Mouse (Mus musculus) myocyte (in vitro differentiated cells): ENCODE data around the gene Pknox2. TPM values are rescaled to one million over a fixed set of nuclear protein-coding genes. Genes with fewer than 3 reads are reported as not detected.

Experiments
- H3K27me3 ChIP-seq: one replicate; pipeline ENCODE4 v1.6.1; 2011; ENCODE audit not compliant: control insufficient read depth, insufficient read depth, insufficient read length
- H3K36me3 ChIP-seq: one replicate; pipeline ENCODE4 v1.6.1; 2011; ENCODE audit not compliant: control insufficient read depth, insufficient read depth
- H3K4me2 ChIP-seq: one replicate; pipeline ENCODE4 v1.6.1; 2011; ENCODE audit warnings: low read depth, control low read depth
- H3K4me3 ChIP-seq: one replicate; pipeline ENCODE4 v1.5.1; 2011; ENCODE audit warnings: mild to moderate bottlenecking, control low read depth, moderate library complexity
- H3K79me2 ChIP-seq: one replicate; pipeline ENCODE4 v1.6.1; 2011; ENCODE audit not compliant: control insufficient read depth, insufficient read depth
- H3ac ChIP-seq: one replicate; pipeline ENCODE4 v1.6.1; 2011; ENCODE audit not compliant: control insufficient read depth, insufficient read length
- CEBPB ChIP-seq: IDR thresholded peaks from 2 replicates; pipeline ENCODE4 v1.6.1; 2011; ENCODE audit warnings: mild to moderate bottlenecking, moderate library complexity; ENCODE audit not compliant: poor library complexity, insufficient read depth, severe bottlenecking
- E2F4 ChIP-seq: IDR thresholded peaks from one replicate; pipeline ENCODE4 v1.6.1; 2011; ENCODE audit warnings: mild to moderate bottlenecking, control low read depth, moderate library complexity; ENCODE audit not compliant: insufficient read depth
- MAX ChIP-seq: IDR thresholded peaks from one replicate; pipeline ENCODE4 v1.6.1; 2011; ENCODE audit warnings: low read depth, mild to moderate bottlenecking, control low read depth
- MYOD1 ChIP-seq, 3 experiments: IDR thresholded peaks; one replicate each; pipeline ENCODE4 v1.6.1; 2011; ENCODE audit warnings: control low read depth in 2 of 3, low read depth in 2 of 3, mild to moderate bottlenecking in 2 of 3, moderate library complexity in 1 of 3; ENCODE audit not compliant: insufficient read length in 2 of 3, control insufficient read depth in 1 of 3
- MYOG ChIP-seq, 3 experiments: IDR thresholded peaks; one replicate each; pipeline ENCODE4 v1.6.1; 2011; ENCODE audit warnings: control low read depth in 2 of 3, low read depth in 2 of 3, mild to moderate bottlenecking in 2 of 3; ENCODE audit not compliant: insufficient read length in 2 of 3, control insufficient read depth in 1 of 3, insufficient read depth in 1 of 3
- POLR2A ChIP-seq: IDR thresholded peaks from one replicate; pipeline ENCODE4 v1.6.1; 2011; ENCODE audit warnings: low read depth, mild to moderate bottlenecking, control low read depth, moderate library complexity; ENCODE audit not compliant: insufficient read length
- POLR2AphosphoS2 ChIP-seq: IDR thresholded peaks from one replicate; pipeline ENCODE4 v1.6.1; 2011; ENCODE audit warnings: low read depth, control low read depth; ENCODE audit not compliant: insufficient read length
- REST ChIP-seq: IDR thresholded peaks from one replicate; pipeline ENCODE4 v1.6.1; 2011; ENCODE audit warnings: mild to moderate bottlenecking, control low read depth, moderate library complexity; ENCODE audit not compliant: insufficient read depth, insufficient read length
- SRF ChIP-seq: IDR thresholded peaks from one replicate; pipeline ENCODE4 v1.6.1; 2011; ENCODE audit warnings: low read depth; ENCODE audit not compliant: control insufficient read depth, insufficient read length
- TCF12 ChIP-seq: IDR thresholded peaks from one replicate; pipeline ENCODE4 v1.6.1; 2011; ENCODE audit warnings: mild to moderate bottlenecking, control low read depth; ENCODE audit not compliant: poor library complexity, insufficient read depth, severe bottlenecking
- TCF3 ChIP-seq: IDR thresholded peaks from one replicate; pipeline ENCODE4 v1.6.1; 2011; ENCODE audit warnings: low read depth, control low read depth; ENCODE audit not compliant: insufficient read length
- USF1 ChIP-seq: IDR thresholded peaks from one replicate; pipeline ENCODE4 v1.6.1; 2011; ENCODE audit warnings: low read depth, mild to moderate bottlenecking, control low read depth, moderate library complexity
- polyA plus RNA-seq: library from polyadenylated mRNA; unstranded; fragments of >200 nt; fragmentation: generic; extraction: Trizol; gene quantifications from one replicate; pipeline ENCODE4 v1.2.1, GENCODE M21; 2012; ENCODE audit warnings: missing spikeins

Pknox2 gene
- polyA plus RNA-seq, 1 experiment: 20.4 TPM

GRCm38 (mm10) chr9:36876787-36877186, 270.4 kb downstream of the Pknox2 start:
- no peak overlapping the region for H3K4me3 ChIP-seq
- no peaks in the 10 kb centered on the region for H3K79me2 ChIP-seq
- H3K27me3 ChIP-seq: no peaks in the 10 kb centered on the region
- no peaks in the 10 kb centered on the region for H3K36me3 ChIP-seq
- TF ChIP-seq SRF: no peak
- no peak overlapping the region for H3ac ChIP-seq
- peak overlapping the region; percentile 25 for H3K4me2 ChIP-seq

- H3K79me2 ChIP-seq: no peaks in the 10 kb centered on the region
- H3ac ChIP-seq: no peak overlapping the region
- no peaks in the 10 kb centered on the region for H3K36me3 ChIP-seq
- H3K27me3 ChIP-seq: no peaks in the 10 kb centered on the region
- H3K4me2 ChIP-seq: peak overlapping the region; percentile 25
- H3K4me3 ChIP-seq: no peak overlapping the region
- TF ChIP-seq REST (no peak), CEBPB (peak; percentile 63; the same call in 1 of the 2 replicates)
Observed at GRCm38 (mm10) chr9:36876313-36876712, 270.9 kb downstream of the Pknox2 start.

- Histone ChIP-seq H3K27me3 (no peaks in the 10 kb centered on the region), H3K36me3 (no peaks in the 10 kb centered on the region), H3ac (no peak overlapping the region), H3K79me2 (no peaks in the 10 kb centered on the region), H3K4me3 (no peak overlapping the region), H3K4me2 (peak overlapping the region; percentile 26)
- peak; percentile 36; the same call in 1 of the 2 replicates for TF ChIP-seq CEBPB
- no peak for TF ChIP-seq POLR2AphosphoS2
Observed at GRCm38 (mm10) chr9:36873796-36874195, 273.4 kb downstream of the Pknox2 start.

GRCm38 (mm10) chr9:36870263-36870662, 276.9 kb downstream of the Pknox2 start:
- Histone ChIP-seq H3K4me2 (no peak overlapping the region), H3ac (no peak overlapping the region), H3K79me2 (no peaks in the 10 kb centered on the region), H3K4me3 (no peak overlapping the region), H3K27me3 (no peaks in the 10 kb centered on the region), H3K36me3 (no peaks in the 10 kb centered on the region)
- no peak for TF ChIP-seq E2F4
- TF ChIP-seq REST: no peak
- TF ChIP-seq MAX: no peak
- TF ChIP-seq TCF3: no peak
- no peak for TF ChIP-seq CEBPB
- TF ChIP-seq POLR2AphosphoS2: no peak
- TF ChIP-seq TCF12: no peak
- TF ChIP-seq POLR2A: no peak
- no peak for TF ChIP-seq USF1
- no peak for TF ChIP-seq MYOG (IDR thresholded peaks at IDR 0.05; ENCODE audit: control insufficient read depth in 1 of 3, insufficient read depth in 1 of 3, insufficient read length in 2 of 3, low read depth in 2 of 3)
- no peak for TF ChIP-seq MYOD1 (IDR thresholded peaks at IDR 0.05; ENCODE audit: control insufficient read depth in 1 of 3, insufficient read length in 2 of 3, low read depth in 2 of 3)
- no peak for TF ChIP-seq SRF

- Histone ChIP-seq H3ac (no peak overlapping the region), H3K4me2 (no peak overlapping the region), H3K27me3 (no peaks in the 10 kb centered on the region), H3K79me2 (no peaks in the 10 kb centered on the region), H3K36me3 (no peaks in the 10 kb centered on the region), H3K4me3 (no peak overlapping the region)
- TF ChIP-seq REST (no peak), E2F4 (no peak), MAX (no peak), USF1 (no peak), CEBPB (no peak)
Observed at GRCm38 (mm10) chr9:36868662-36869061, 278.5 kb downstream of the Pknox2 start.

GRCm38 (mm10) chr9:36864862-36865813, 282.1 kb downstream of the Pknox2 start:
- Histone ChIP-seq H3K27me3 (peaks cover 16% of the 10 kb centered on the region), H3ac (no peak overlapping the region), H3K4me3 (no peak overlapping the region), H3K4me2 (peak overlapping the region; percentile 27), H3K36me3 (no peaks in the 10 kb centered on the region), H3K79me2 (no peaks in the 10 kb centered on the region)
- no peak for TF ChIP-seq USF1
- no peak for TF ChIP-seq TCF3
- TF ChIP-seq MYOD1 (IDR thresholded peaks at IDR 0.05; ENCODE audit: control insufficient read depth in 1 of 3, insufficient read length in 2 of 3, low read depth in 2 of 3): no peak
- no peak for TF ChIP-seq SRF
- no peak for TF ChIP-seq MAX
- TF ChIP-seq MYOG (IDR thresholded peaks at IDR 0.05; ENCODE audit: control insufficient read depth in 1 of 3, insufficient read depth in 1 of 3, insufficient read length in 2 of 3, low read depth in 2 of 3): no peak
- TF ChIP-seq CEBPB: no peak
- TF ChIP-seq POLR2A: no peak
- no peak for TF ChIP-seq POLR2AphosphoS2
- no peak for TF ChIP-seq E2F4
- TF ChIP-seq REST: no peak
- TF ChIP-seq TCF12: no peak
